Mouse (Mus musculus) midbrain, embryonic 13.5 days (tissue): ENCODE measurements around the gene Il9r. TPM values are rescaled to one million over a fixed set of nuclear protein-coding genes. Genes with fewer than 3 reads are reported as not detected.
A peak's percentile ranks its signal among the peaks of the same experiment; 100 is the strongest.

Experiments used
- ATAC-seq: fragments of 200-750 bp; cut with Nextera tagmentation; 2 replicates; pipeline ENCODE4 v1.8.0; 2017; ENCODE audit warnings: mild to moderate bottlenecking, moderate TSS enrichment, moderate library complexity
- H3K27ac ChIP-seq: fragments of 300-500 bp; sonication (generic); 2 replicates; pipeline ENCODE4 v1.5.1; 2015; ENCODE audit warnings: inconsistent platforms, mild to moderate bottlenecking, moderate library complexity
- H3K27me3 ChIP-seq: fragments of 300-500 bp; sonication (generic); 2 replicates; pipeline ENCODE4 v1.6.1; 2015; ENCODE audit warnings: mild to moderate bottlenecking, inconsistent platforms
- H3K36me3 ChIP-seq: fragments of 300-500 bp; sonication (generic); 2 replicates; pipeline ENCODE4 v1.6.1; 2015; ENCODE audit warnings: mild to moderate bottlenecking, inconsistent platforms
- H3K4me1 ChIP-seq: fragments of 300-500 bp; sonication (generic); replicated peaks from 2 replicates; pipeline ENCODE4 v1.6.1; 2015; ENCODE audit warnings: inconsistent platforms
- H3K4me2 ChIP-seq: fragments of 300-500 bp; sonication (generic); replicated peaks from 2 replicates; pipeline ENCODE4 v1.6.1; 2015; ENCODE audit warnings: moderate library complexity, mild to moderate bottlenecking, inconsistent platforms
- H3K4me3 ChIP-seq: fragments of 300-500 bp; sonication (generic); replicated peaks from 2 replicates; pipeline ENCODE4 v1.5.1; 2015; ENCODE audit warnings: mild to moderate bottlenecking, inconsistent platforms
- H3K9ac ChIP-seq: fragments of 300-500 bp; sonication (generic); replicated peaks from 2 replicates; pipeline ENCODE4 v1.6.1; 2015; ENCODE audit warnings: mild to moderate bottlenecking, inconsistent platforms
- H3K9me3 ChIP-seq: fragments of 300-500 bp; sonication (generic); 2 replicates; pipeline ENCODE4 v1.6.1; 2016; ENCODE audit warnings: mild to moderate bottlenecking, inconsistent platforms
- WGBS: fragments of 180-500 bp; shearing (Covaris S2); methylation state at CpG from one replicate; pipeline ENCODE4 v1.1.7; 2015; 5-methylcytosine and 5-hydroxymethylcytosine counted together
- polyA plus RNA-seq: library from polyadenylated mRNA; unstranded; fragments of >200 nt; fragmentation: Nextera tagmentation; extraction: Ambion mirVana; gene quantifications from 2 replicates; pipeline ENCODE4 v1.2.1, GENCODE M21; 2015

Gene Il9r
- polyA plus RNA-seq, 1 experiment from 2014 or later = not detected

GRCm38 (mm10) chr11:32141627-32142586 lies 58.2 kb downstream of the Il9r start:
- H3K4me2 ChIP-seq = no peak overlapping the region
- no peaks in the 10 kb centered on the region for H3K27me3 ChIP-seq
- ATAC-seq = peak; percentile 77
- H3K9me3 ChIP-seq = no peaks in the 10 kb centered on the region
- no peak overlapping the region for H3K9ac ChIP-seq
- H3K4me1 ChIP-seq = peaks cover 49% of the 10 kb centered on the region
- H3K27ac ChIP-seq = peak overlapping the region; percentile 80
- H3K36me3 ChIP-seq = no peaks in the 10 kb centered on the region
- no peak overlapping the region for H3K4me3 ChIP-seq
- WGBS = 45% methylated on average over 15 of the region's 15 CpGs

- H3K4me1 ChIP-seq = peaks cover 49% of the 10 kb centered on the region
- WGBS = 17% methylated on average over 2 of the region's 2 CpGs
- H3K9me3 ChIP-seq = no peaks in the 10 kb centered on the region
- no peak for ATAC-seq
- no peaks in the 10 kb centered on the region for H3K36me3 ChIP-seq
- peak overlapping the region; percentile 80 for H3K27ac ChIP-seq
- no peaks in the 10 kb centered on the region for H3K27me3 ChIP-seq
- H3K9ac ChIP-seq = no peak overlapping the region
- H3K4me3 ChIP-seq = no peak overlapping the region
- no peak overlapping the region for H3K4me2 ChIP-seq
These were observed 59.0 kb downstream of the Il9r start for GRCm38 (mm10) chr11:32141034-32141433.

- H3K4me1 ChIP-seq = peaks cover 49% of the 10 kb centered on the region
- 67% methylated on average over 6 of the region's 6 CpGs for WGBS
- peak overlapping the region; percentile 83; the same call in 1 of the 2 replicates for H3K27ac ChIP-seq
- no peak overlapping the region for H3K4me3 ChIP-seq
- H3K4me2 ChIP-seq = no peak overlapping the region
- no peaks in the 10 kb centered on the region for H3K27me3 ChIP-seq
- no peaks in the 10 kb centered on the region for H3K9me3 ChIP-seq
- H3K9ac ChIP-seq = no peak overlapping the region
- no peak for ATAC-seq
- no peaks in the 10 kb centered on the region for H3K36me3 ChIP-seq
These were observed 60.5 kb downstream of the Il9r start for GRCm38 (mm10) chr11:32139528-32139961.

- Histone ChIP-seq H3K36me3 (no peaks in the 10 kb centered on the region), H3K27ac (peak overlapping the region; percentile 83), H3K27me3 (no peaks in the 10 kb centered on the region), H3K9ac (no peak overlapping the region), H3K4me2 (peak overlapping the region; percentile 19; the same call in 1 of the 2 replicates), H3K9me3 (no peaks in the 10 kb centered on the region), H3K4me3 (no peak overlapping the region), H3K4me1 (peaks cover 49% of the 10 kb centered on the region)
- 18% methylated on average over 9 of the region's 9 CpGs for WGBS
- ATAC-seq = peak; percentile 62
These were observed 61.5 kb downstream of the Il9r start for GRCm38 (mm10) chr11:32138614-32138964.

- Histone ChIP-seq H3K9me3 (no peaks in the 10 kb centered on the region), H3K4me1 (peaks cover 45% of the 10 kb centered on the region), H3K9ac (no peak overlapping the region), H3K27ac (peak overlapping the region; percentile 83), H3K27me3 (no peaks in the 10 kb centered on the region), H3K36me3 (no peaks in the 10 kb centered on the region), H3K4me2 (peak overlapping the region; percentile 19), H3K4me3 (no peak overlapping the region)
- WGBS = 24% methylated on average over 15 of the region's 15 CpGs
- peak; percentile 53 for ATAC-seq
These were observed 62.1 kb downstream of the Il9r start for GRCm38 (mm10) chr11:32137719-32138613.

Other genes starting within 250 kb of the Il9r start
- gene 4930524B15Rik, start 234.7 kb downstream of the Il9r start, polyA plus RNA-seq = 0.26 and 0.48 TPM in 2 replicates
- gene Nsg2, start 199.8 kb downstream of the Il9r start, polyA plus RNA-seq = 444 and 467 TPM in 2 replicates
- gene Snrnp25, start 5.1 kb upstream of the Il9r start, polyA plus RNA-seq = 46.5 and 46.6 TPM in 2 replicates
- 13.6 and 14.8 TPM in 2 replicates for gene Rhbdf1, start 22.0 kb upstream of the Il9r start, polyA plus RNA-seq
- 34.1 and 35.2 TPM in 2 replicates for gene Mpg, start 26.2 kb upstream of the Il9r start, polyA plus RNA-seq
- 46.5 and 47.2 TPM in 2 replicates for gene Nprl3, start 67.4 kb upstream of the Il9r start, polyA plus RNA-seq
- gene Hba-x, start 76.1 kb upstream of the Il9r start, polyA plus RNA-seq = 354 and 365 TPM in 2 replicates
- 2,311 and 2,595 TPM in 2 replicates for gene Hba-a1, start 83.2 kb upstream of the Il9r start, polyA plus RNA-seq
- gene Hbq1b, start 86.7 kb upstream of the Il9r start, polyA plus RNA-seq = 1.2 and 1.4 TPM in 2 replicates
- gene Hba-a2, start 96.2 kb upstream of the Il9r start, polyA plus RNA-seq = 5,740 and 6,263 TPM in 2 replicates
- gene Hbq1a, start 99.8 kb upstream of the Il9r start, polyA plus RNA-seq = 1.4 TPM in 1 of 2 replicates, not detected in the other
- 22.5 and 25.3 TPM in 2 replicates for gene Sh3pxd2b, start 147.5 kb upstream of the Il9r start, polyA plus RNA-seq